Mouse (Mus musculus): ENCODE measurements around the gene Fam181a.

Gene Fam181a

DNA sequence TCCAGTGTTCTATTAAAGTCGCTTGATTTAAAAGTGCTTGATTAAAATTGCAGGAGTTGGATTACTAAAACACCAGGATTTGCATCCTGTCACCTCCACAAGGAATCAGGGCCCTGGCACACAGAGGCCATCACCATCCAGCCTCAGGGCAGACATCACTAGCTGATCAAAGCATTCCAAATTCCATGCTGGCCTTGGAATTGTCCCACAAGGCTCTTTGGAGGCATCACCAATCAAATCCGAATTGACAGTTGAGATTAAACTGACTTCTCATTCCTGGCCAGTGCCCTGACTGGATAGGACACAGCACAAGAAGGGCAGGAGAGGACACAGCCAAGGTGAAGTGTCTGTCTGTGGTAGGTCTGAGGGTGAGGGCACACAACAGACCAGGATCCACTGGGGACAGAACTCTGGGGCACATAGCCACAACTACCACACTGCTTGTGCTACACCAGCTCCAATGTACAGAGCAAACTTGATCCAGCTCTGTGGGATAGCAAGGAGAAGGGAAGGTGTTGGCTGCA lies at the start of gene Fam181a:
Gene Fam181a (plus strand): TSS at position 232 of the 524 bp plus-strand sequence.
- no peak for DNase-seq (ENCODE audit: extremely low read depth, low read depth)

GRCm38 (mm10) chr12:103262017-103262865 lies 48.5 kb upstream of the Fam181a start:
- no peak for DNase-seq (ENCODE audit: extremely low read depth, low read depth)

DNA sequence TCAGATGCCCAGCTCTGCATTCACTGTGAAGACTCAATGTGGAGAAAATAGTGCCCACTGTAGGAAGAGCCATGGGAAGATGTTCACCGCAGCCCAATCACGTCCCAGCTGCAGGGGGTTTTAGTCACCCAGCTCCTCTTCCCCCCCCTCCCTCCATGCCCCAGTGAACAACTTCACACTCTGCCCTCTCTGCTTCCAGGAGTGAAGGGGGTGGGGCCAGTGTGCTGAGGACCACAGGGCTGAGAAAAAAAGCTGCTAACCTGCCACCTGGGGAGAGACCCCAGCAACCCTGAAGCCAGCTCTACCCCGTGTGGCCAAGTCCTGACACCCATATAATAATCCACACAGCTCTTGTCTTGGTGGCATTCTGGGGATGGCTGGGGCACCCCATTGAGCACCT lies 44.2 kb upstream of the Fam181a start:
- no peak for DNase-seq (ENCODE audit: extremely low read depth, low read depth)

- DNase-seq (ENCODE audit: extremely low read depth, low read depth), result no peak
These were observed 38.6 kb upstream of the Fam181a start for GRCm38 (mm10) chr12:103272176-103272575.

DNA sequence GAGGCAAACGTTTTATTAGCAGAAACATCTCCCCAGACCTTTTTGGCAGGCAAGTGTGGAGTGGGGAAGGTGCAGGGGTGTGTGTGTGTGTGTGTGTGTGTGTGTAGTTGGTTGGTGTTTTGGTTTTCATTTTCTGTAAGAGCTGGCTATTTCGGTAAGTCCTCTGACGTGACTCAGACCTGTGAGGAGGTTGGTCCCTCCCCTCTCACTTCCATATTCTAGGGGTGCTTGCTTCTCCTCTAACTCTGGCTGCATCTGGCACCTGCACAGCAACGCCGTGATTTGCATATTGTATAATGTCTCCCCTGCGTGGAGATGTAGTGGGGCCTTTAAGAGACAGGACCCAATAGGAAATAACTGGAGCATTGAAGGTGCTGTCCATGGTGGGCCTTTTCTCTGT lies 37.7 kb upstream of the Fam181a start:
- DNase-seq (ENCODE audit: extremely low read depth, low read depth), result no peak

DNA sequence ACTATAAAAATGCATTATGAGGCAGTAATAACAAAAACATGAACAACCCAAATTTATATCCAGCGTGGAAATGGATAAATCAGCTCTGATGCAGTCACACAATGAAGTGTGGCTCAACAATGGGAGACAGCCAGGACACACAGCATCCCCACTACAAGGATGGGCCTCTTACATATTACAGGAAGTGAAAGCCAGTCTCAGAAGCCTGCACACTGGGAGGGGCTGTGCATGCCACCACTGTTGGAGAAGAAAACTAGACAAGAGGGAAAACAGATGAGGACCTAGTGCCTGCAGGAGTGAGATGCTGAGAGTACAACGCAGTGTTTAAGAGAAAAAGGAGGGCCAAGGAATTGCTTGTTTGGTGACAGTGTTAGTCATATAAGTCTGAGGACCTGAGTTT lies 37.0 kb upstream of the Fam181a start:
- DNase-seq (ENCODE audit: extremely low read depth, low read depth), result no peak

DNA sequence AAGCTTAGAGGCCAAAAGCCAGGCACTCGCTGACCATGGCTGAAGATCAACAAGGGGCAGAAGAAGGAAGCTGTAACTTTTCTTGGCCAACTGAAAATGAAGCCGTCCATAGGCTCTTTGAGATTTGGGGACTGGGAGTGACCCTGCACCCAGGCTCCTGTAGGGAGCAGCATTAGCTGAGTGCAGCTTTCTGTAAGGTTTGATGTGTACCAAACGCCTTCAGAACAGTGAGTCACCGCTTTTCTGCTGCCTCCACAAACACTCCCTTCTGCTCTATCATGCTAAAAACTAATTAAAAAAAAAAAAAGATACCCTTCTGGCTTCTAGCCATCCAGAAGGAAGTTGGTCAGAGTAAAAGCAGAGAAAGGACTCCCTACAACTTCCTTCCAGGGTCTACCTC lies 34.4 kb upstream of the Fam181a start:
- no peak for DNase-seq (ENCODE audit: extremely low read depth, low read depth)

GRCm38 (mm10) chr12:103281491-103281890 lies 29.3 kb upstream of the Fam181a start:
- no peak for DNase-seq (ENCODE audit: extremely low read depth, low read depth)

- DNase-seq (ENCODE audit: extremely low read depth, low read depth), result no peak
These were observed 28.9 kb upstream of the Fam181a start for GRCm38 (mm10) chr12:103281912-103282311.

GRCm38 (mm10) chr12:103282936-103283335 lies 27.8 kb upstream of the Fam181a start:
- no peak for DNase-seq (ENCODE audit: extremely low read depth, low read depth)

DNA sequence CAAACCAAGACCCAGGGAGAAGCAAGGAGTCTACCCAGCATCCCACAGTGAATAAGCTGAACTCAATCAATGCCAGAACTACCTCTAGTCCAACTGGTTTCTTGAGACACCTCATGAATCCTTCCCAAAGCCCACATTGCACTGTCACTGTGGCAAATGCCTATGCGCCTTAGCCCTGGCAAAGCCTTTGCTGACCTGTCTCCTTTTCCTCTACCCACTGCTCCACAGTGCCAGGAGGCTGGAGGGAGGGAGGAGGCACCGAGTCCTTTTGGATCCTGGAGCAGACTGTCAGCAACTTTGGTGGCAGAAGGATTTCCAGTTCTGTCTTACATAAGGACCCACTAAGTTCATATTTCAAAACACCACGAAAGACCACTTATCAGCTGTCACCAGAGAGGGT lies 27.4 kb upstream of the Fam181a start:
- no peak for DNase-seq (ENCODE audit: extremely low read depth, low read depth)

- DNase-seq (ENCODE audit: extremely low read depth, low read depth), result no peak
These were observed 23.5 kb upstream of the Fam181a start for GRCm38 (mm10) chr12:103287276-103287675.

GRCm38 (mm10) chr12:103292366-103292765 lies 18.4 kb upstream of the Fam181a start:
- DNase-seq (ENCODE audit: extremely low read depth, low read depth), result no peak

DNA sequence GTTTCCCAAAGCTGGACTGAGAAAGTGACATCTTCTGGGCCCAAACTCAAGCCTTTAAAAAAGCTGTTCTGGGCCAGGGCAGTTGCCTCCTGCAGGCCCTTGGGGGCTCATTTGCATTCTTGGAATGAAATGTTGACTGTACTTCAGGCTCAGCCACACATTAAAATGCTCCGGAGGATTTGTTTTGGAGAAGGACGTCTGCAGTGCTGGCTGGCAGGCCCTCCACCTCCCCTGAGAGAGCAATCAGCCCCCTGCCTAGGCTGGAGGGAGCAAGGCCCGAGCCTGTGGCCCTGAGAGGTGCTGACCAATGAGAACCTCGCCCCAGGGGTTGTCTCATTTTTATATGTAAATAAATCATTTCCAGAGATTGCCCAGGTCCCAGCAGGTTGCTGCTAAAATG lies 14.5 kb upstream of the Fam181a start:
- DNase-seq (ENCODE audit: extremely low read depth, low read depth), result no peak

DNA sequence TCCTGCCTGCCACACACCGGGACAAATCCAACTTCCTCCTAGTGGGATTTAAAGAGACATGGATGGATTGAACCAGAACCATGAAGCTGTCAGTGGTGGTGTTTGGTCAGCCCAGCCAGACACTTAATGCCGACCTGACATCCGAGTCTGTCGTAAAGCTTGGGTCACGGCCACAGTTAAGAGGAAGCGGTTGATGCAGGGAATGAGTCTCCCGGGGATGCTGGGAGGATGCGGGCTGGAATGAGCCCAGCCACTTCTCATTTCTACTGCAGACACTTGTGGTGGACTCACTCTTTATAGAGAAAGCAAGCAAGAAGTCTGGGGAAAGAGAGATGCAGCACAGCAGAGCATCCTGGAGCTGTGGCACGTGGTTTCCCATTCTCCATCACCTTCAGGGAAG lies 10.3 kb upstream of the Fam181a start:
- no peak for DNase-seq (ENCODE audit: extremely low read depth, low read depth)

- no peak for DNase-seq (ENCODE audit: extremely low read depth, low read depth)
These were observed 9.1 kb upstream of the Fam181a start for GRCm38 (mm10) chr12:103301645-103302044.

DNA sequence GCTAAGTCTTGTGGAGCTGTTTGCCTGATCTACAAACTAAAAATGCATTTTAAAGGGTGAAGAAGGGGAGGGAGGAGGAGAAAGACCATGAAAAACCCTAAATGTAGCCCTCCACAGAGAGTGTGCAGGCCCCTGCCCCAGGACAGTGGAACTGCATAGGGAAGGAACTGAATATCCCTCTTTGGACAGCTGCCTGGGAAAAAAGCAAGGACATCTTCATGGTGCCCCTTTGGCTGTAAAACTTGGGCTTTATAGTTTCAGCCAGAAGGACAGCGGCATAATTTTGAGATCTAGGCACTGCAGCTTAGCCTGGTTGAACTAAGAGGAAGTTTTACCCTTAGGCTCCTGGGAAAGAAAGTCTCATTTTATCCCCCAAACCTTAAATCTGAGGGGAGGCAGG lies 7.8 kb upstream of the Fam181a start:
- no peak for DNase-seq (ENCODE audit: extremely low read depth, low read depth)

GRCm38 (mm10) chr12:103306224-103306623 lies 4.6 kb upstream of the Fam181a start:
- DNase-seq (ENCODE audit: extremely low read depth, low read depth), result no peak

DNA sequence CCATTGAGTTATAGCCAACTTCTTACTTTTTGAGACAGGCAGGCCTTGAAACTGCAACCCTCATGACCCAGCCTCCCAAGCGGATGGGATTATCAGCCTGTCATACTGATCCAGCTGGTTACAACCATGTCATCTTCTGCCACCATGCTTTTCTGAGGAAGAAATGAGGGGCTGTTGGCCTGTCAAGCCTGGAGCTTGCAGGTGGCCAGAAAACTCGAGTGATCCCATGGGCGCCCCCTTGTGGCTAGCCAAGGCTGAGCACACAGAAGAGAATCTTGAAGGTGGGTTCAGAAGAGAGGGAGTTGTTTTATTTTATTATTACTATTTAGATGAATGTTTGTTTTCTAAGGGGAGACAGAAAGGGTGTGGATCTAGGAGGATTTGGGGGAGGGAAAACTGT lies 4.1 kb upstream of the Fam181a start:
- DNase-seq (ENCODE audit: extremely low read depth, low read depth), result no peak

- DNase-seq (ENCODE audit: extremely low read depth, low read depth), result no peak
These were observed 1.1 kb downstream of the Fam181a start for GRCm38 (mm10) chr12:103311921-103312320.

DNA sequence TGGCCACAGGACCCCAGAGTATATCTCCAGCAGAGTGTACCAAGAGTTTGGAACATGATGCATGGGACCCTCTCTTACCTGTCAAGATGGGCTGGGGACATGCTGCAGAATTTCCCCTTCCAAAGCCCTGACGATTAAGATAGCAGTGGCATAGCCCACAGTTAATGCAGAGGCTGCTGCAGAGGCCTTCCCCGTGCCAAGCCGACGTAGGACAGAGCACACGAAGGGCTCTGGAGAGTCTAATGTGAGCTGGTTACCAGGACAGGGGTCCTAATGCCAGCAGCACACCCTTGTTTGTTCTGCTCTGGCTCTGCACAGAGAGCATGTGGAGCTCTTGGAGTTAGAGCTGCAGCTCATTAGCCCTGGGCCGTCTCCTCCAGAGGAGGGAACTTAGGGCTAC lies 2.5 kb downstream of the Fam181a start:
- DNase-seq (ENCODE audit: extremely low read depth, low read depth), result no peak

- no peak for DNase-seq (ENCODE audit: extremely low read depth, low read depth)
These were observed 3.3 kb downstream of the Fam181a start for GRCm38 (mm10) chr12:103313871-103314639.

Data from MEL-GATA-1-ER (cell line).